Mouse (Mus musculus) large intestine, adult 2 months (tissue): Measurements from ENCODE around the gene Nacc2. TPM values are rescaled to one million over a fixed set of nuclear protein-coding genes. Genes with fewer than 3 reads are reported as not detected.
A peak's percentile ranks its signal among the peaks of the same experiment; 100 is the strongest.

Experiments used
- DNase-seq: peaks from one replicate; pipeline ENCODE4 v3.0.0-alpha.2; 2012; ENCODE audit warnings: low read depth, low spot score
- WGBS: fragments of 180-500 bp; shearing (Covaris S2); methylation state at CpG from one replicate; pipeline ENCODE4 v1.1.7; 2018; 5-methylcytosine and 5-hydroxymethylcytosine counted together
- polyA plus RNA-seq: library from polyadenylated mRNA; depleted of rRNA; stranded (reverse); fragments of >200 nt; gene quantifications from 2 replicates; pipeline ENCODE4 v1.2.3, GENCODE M21; 2012; rRNA removed

The Nacc2 gene
- polyA plus RNA-seq, 1 experiment: 14.1 TPM

DNA sequence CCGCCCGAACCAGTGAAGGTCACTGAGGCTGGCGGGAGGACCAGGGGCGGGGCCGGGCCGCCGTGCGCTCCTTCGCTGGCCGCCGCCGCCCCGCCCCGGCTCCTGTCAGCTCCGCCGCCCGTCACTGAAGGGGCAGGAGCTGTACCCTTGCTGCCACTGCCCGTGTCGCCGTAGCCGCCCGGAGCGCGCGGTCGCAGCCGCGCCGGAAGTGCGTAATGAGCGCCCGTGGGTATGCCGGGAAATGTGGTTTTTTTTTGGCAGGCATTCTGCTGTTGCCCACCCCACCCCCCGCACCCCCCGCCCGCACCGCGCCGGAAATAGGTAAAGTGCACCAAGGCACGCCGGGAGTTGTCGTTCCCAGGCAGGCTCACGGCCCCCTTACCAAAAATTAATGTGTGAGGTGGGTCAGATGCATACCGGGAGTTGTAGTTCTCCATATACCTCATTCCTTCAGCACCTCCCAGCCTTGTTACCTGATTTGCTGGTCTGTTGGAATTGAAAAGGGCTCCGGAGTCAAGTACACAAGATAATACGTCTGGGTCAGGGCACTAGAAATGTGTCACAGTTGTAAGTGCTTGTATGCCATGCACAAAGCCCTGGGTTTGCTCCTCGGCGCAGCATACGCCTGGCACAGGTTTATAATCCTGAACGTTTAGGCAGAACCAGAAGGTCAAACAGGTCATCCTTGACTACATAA lies 101.3 kb downstream of the Nacc2 start, which contains the start of gene Ubac1:
Gene Ubac1, minus strand, starts transcription at position 187 of the 697 bp plus-strand sequence.
- DNase-seq: peak; percentile 56
- WGBS: 4% methylated on average over 50 of the region's 50 CpGs

DNA sequence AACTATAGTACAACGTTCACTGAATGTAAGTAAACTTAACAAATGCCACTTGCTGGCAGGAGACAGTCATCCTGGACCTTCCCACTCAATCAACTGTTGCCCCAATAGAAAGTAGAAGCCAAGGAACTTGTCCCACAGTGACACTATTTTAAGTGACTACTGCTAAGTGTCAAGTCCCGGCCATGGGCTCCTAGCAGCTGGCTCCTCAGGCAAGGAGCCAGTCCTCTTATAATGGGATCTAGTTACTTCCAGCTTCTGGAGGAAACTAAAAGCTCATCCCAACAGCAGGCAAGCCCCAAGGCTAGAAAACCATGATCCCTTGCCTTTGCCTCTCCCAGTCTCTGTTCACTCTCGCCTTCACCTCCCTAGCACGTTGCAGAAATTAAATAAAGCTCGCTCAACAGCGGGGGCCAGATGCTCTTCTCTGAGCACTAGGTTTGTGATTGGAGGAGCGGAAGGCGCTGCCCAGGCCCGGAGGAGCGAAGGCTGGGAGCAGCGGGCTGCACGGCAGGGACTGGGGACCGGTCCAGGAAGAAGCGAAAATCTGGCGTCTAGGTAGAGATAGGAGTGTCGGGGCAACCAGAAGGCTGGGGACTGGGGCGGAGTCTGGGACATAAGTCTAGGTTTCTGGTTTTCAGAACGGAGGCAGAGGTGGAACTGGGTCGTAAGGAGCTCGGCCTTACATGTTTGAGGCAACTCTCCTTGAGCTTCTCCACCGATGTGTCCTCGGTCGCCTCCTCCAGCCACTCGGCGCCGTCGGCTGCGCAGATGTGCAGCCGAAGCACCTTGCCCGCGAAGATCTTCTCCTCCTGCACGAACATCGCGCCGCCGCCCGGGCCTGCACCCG lies 102.1 kb downstream of the Nacc2 start:
- DNase-seq: peak; percentile 25
- under 1% methylated on average over 38 of the region's 38 CpGs for whole genome bisulfite sequencing

DNA sequence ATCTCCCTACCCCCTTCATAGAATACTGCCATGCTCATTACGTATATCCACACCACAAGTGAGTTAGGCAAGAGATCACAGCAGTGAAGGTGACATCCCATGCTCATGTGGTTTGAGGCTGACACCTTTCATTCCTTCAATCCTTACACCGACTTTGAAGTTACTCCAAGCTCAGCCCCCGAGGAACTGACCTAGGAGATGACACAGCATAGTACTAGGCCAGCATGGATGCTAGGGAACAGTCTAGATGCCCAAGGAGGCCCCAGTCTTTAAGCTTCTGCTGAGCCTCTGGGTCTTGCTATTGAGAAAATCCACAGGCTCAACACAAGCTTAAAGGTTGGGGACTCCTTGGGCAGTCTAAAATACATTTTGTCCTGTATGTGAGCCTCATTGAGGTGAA lies 103.1 kb downstream of the Nacc2 start:
- DNase-seq: no peak
- 81% methylated on average over 3 of the region's 3 CpGs for WGBS

DNA sequence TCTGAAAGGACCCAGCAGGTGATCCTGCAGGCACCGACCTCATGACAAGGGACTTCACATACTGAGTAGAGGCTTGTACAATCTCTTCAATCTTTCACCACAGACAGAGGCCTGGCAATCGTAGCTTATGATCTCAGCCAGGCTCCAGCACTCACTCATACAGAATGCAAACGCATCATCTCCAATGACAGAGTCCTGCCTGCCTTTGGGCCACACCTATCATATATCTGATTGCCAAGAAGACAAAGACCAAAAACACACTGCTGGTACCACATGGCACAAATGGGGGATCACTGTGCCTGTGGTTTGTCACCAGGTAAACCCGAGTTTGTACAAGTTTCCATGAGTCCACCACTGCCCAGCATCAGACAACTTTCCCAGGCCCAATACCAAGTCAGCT lies 105.7 kb downstream of the Nacc2 start:
- WGBS: 52% methylated on average over 4 of the region's 4 CpGs
- no peak for DNase-seq

DNA sequence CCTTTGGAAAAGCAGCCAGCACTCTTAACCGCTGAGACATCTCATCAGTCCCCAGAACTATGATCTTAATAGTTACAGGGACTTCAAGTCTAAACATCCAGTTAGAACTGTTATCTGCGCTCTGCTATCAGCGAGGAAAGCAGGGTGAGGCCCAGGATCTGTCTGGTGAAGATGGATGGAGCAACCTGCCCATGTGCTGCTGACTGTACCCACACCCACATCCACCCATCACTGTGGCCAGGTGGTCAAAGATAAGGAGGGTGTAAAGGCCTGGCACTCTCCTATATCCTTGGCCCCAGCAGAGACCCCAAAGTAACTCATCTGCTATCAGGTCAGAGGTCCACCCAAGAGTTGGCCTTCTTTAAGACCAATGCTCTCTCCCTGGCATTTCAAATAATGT lies 109.3 kb downstream of the Nacc2 start:
- WGBS: 94% methylated on average over 3 of the region's 3 CpGs

DNA sequence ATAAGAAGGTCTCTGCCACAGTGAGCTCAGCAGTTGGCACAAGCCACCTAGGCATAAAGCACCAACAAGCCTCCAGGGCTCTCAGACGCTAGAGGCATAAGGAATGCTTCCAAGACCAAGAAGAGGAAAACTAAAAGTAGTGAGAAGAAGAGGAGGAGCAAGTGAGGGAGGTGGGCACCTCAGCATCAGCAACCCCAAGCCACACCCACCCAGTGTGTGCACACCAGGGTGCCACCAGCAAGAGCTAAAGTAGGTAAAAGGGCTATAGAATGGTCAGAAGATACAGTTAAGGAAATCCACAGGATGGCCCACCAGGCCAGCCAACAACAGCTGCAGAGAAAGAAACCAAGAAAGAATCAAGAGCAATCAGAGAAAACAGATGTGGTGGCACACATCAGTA lies 111.6 kb downstream of the Nacc2 start:
- 77% methylated on average over 1 of the region's 1 CpGs for WGBS
- no peak for DNase-seq

More for the DNA sequence above, 109.3 kb downstream of the Nacc2 start:
- no peak for DNase-seq

Other genes with a start within 250 kb of the Nacc2 start
- gene Camsap1, start 139.9 kb downstream of the Nacc2 start, polyA plus RNA-seq: 2.1 and 5.1 TPM in 2 replicates
- gene Ubac1, start 101.5 kb downstream of the Nacc2 start, polyA plus RNA-seq: 43.6 and 51.5 TPM in 2 replicates
- gene Lhx3, start 85.1 kb upstream of the Nacc2 start, polyA plus RNA-seq: 0.10 TPM in 1 of 2 replicates, not detected in the other
- 11.6 and 14.0 TPM in 2 replicates for gene Qsox2, start 114.3 kb upstream of the Nacc2 start, polyA plus RNA-seq
- gene Ccdc187, start 171.3 kb upstream of the Nacc2 start, polyA plus RNA-seq: 0.32 and 0.37 TPM in 2 replicates
- gene Gpsm1, start 192.3 kb upstream of the Nacc2 start, polyA plus RNA-seq: 7.2 and 7.3 TPM in 2 replicates
- gene Dnlz, start 228.9 kb upstream of the Nacc2 start, polyA plus RNA-seq: 21.5 and 24.6 TPM in 2 replicates
- gene Card9, start 237.7 kb upstream of the Nacc2 start, polyA plus RNA-seq: 13.3 and 41.9 TPM in 2 replicates